Mouse (Mus musculus) heart, postnatal 25 days (tissue): ENCODE measurements around the gene Tec. TPM values are rescaled to one million over a fixed set of nuclear protein-coding genes. Genes with fewer than 3 reads are reported as not detected.
A peak's percentile ranks its signal among the peaks of the same experiment; 100 is the strongest.

Experiments
- DNase-seq: peaks from one replicate; pipeline ENCODE4 v3.0.0; 2022; ENCODE audit warnings: low spot score
- intact Hi-C: fragments of 180-260 bp; cut with DNase I; formaldehyde crosslinking; loops from one replicate; pipeline ENCODE4 v1.15.1; 2025
- total RNA-seq, 2 experiments: library from RNA; stranded (reverse); gene quantifications; 2 replicates each; pipeline ENCODE4 v1.2.3; 2021

Tec gene
- total RNA-seq, 2 experiments from 2014 or later = 13.9 to 15.8 TPM

- intact Hi-C loops = no loop called here
- no peak for DNase-seq
Measured at GRCm38 (mm10) chr5:72856255-72856878, 11.9 kb downstream of the Tec start.

GRCm38 (mm10) chr5:72855685-72856124, 12.6 kb downstream of the Tec start:
- intact Hi-C loops = no loop called here
- peak; percentile 84 for DNase-seq

DNA sequence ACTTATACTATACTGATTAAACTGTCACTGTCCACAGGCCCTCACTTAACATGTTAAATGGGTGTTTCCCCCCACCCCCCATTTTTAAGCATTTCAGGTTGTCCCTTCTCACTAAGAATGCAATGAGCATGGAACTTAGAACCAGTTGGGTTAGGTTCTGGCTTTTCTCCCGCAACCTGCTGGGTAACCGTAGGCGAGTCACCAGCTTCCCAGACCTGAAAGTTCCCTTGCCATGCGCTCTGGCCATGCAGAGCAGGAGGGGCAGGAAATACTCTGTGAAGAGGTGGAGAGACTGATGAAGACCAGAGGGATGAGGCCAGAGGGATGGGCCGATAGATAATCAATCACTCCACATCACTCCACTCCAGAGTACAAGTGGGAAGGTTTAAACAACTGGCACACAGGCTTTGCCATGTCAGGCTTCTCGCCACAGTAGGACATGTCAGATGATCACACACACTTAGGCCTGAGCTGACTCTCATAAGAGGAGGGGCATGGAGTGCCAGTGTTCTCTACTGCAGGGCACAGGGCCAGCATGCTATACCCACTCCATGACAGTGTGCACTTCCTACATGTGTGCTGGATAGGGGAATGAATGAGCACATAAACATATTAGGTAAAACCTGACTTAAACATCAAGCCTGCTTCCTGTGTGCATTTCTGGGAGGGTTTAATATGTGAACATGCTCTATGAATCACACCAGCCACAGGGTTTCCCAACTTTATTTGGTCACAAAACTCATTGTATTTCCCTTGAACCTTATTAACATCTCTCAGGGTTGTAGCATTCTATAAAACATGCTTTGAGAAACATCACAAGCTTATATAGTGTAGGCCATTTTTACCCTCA, 13.9 kb downstream of the Tec start:
- intact Hi-C loops = no loop called here
- no peak for DNase-seq

DNA sequence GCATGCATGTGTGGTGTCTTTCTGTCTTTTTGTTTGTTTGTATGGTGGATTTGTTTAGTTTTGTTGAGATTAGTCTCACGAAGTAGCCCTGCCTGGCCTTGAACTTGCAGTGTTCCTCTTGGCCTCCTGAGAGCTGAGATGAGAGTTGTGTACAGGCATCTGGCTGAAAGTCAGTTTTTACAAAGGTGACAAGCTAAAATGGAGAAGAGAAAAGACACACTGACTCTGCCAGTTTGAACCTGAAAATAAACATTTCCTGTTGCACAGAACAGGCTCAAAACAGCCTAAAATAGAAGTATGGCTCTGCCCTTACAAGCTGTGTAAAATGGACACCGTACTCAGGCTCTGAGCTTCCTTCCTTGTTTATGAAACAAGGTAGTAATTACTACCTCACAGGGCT, 14.9 kb downstream of the Tec start:
- intact Hi-C loops = no loop called here
- DNase-seq = no peak

DNA sequence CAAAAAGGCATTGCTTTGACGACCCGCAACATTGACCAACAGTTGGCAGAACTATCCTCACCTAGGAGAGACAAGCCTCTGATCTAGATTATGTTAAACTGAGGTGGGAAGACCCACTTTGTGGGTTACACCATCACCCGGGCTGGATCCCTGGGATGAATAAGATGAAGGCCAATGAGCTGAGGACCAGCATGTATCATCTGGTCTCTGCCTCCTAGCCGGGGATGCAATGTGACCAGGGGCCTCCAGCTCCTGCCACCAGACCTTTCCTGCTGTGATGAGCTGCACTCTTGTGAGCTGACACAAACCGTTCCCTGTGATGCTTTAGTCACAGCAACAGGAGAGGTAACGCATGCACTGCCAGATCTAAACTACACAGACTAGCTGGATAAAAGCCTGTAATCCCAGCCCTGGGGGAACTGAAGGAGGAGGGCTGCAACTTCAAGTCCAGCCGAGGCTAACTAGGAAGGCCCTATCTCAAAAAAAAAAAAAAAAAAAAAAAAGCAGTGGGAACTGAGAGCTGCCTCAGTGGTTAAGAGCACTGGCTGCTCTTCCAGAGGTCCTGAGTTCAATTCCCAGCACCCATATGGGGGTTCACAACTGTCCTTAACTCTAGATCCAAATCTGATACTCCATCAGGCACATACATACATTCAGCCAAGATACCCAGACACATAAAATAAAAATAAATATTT, 15.8 kb downstream of the Tec start:
- DNase-seq = no peak
- intact Hi-C loops = no loop called here

DNA sequence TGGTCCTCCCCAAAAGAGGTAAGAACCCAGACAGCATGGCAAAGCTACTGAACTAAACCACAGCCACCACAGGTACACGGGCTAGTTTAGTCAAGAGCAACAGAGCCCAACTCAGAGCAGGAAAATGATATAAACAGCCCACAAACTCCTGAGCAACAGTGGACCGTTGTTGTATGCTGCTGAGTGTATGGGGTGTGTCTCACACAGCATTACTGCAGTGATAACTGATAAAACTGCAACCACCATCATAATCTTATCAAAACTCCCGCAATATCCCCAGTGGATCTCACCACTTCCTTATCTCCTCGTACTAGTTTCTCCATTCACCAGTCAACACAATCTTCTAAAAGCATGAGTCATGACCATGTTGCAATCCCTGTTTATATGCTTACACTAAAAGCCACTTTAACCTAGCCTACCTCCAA, 16.6 kb downstream of the Tec start:
- DNase-seq = no peak
- intact Hi-C loops = no loop called here

GRCm38 (mm10) chr5:72850926-72851673, 17.2 kb downstream of the Tec start:
- intact Hi-C loops = no loop called here
- DNase-seq = no peak

DNA sequence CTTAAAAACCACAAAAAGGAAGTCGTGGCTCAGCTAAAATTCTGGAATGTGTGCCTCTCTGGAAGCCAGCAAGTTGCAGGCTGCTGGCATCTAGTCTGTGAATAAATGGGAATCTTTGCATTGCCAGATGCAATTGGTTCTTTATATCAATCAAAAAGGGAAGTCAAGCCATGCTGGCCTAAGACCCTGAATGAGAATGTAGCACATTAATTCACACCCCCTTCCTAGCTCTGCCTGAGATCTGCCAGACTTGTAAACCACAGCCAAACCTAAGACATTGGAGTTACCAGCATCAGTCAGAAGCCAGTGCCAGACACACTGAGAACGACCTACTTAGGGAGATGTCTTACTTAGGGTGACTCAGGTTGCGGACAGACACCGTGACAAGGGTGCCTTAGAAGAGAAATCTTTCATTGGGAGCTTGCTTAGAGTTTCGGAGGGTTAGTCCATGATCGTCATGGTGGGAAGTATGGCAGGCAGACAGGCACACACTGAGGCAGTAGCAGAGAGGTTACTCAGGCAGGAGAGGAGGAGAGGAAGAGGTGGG, 19.3 kb downstream of the Tec start:
- no peak for DNase-seq

GRCm38 (mm10) chr5:72846712-72847111, 21.6 kb downstream of the Tec start:
- intact Hi-C loops = no loop called here
- no peak for DNase-seq

More for the DNA sequence above, 19.3 kb downstream of the Tec start:
- intact Hi-C loops = no loop called here

- no peak for DNase-seq
- intact Hi-C loops = no loop called here
Measured at GRCm38 (mm10) chr5:72845928-72846630, 22.2 kb downstream of the Tec start.

DNA sequence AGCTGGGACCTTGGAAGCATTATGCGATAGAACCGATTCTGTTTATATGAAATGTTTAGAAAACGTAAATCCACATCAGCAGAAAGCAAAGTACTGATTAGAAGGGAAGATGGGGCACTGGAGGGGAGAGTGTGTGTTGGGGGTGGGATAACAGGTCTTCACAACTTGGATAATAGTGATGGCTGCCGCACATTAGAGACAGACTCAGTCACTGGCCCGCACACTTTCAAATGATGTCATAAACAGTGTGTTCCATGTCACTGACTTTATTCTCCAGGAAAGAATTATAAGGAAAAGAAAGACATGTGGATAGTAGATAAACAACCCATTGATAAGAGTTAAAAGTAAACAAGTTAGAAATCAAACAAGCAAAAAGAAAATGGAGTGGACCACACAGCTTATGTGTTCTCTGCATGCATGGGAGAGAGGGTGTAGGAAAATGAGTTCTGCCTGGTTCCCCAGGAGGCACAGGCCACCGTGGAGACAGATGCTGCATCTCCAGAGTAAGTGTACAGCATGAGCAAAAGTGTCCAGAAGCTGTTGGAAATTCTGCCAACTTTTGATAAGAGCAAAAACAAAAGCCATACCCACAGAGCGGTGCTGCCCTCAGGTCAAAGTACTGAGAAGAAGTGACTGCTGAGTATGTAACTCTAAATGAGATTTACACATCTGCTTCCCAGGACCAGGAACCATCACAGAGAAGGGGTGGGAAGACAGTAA, 23.3 kb downstream of the Tec start:
- intact Hi-C loops = no loop called here
- DNase-seq = no peak

DNA sequence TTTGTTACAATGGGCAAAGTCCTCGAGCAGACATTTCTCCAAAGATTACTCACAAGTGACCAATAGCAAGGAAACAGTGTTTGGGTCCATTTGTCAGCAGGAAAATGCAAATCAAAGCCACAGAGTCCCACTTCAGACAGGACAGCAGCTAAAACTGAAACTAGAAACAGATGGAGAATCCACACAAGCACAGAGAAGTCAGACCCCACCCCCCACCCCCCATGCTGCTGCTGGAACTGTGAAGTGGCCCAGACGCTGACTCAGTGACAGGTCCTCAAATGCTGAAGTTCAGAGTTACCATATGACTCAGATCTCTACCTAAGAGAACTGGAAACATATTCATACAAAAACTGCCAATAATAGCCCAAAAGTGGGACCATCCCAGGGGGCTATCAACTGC, 24.0 kb downstream of the Tec start:
- DNase-seq = no peak
- intact Hi-C loops = no loop called here

- intact Hi-C loops = no loop called here
- no peak for DNase-seq
Measured at GRCm38 (mm10) chr5:72839655-72840054, 28.6 kb downstream of the Tec start.

DNA sequence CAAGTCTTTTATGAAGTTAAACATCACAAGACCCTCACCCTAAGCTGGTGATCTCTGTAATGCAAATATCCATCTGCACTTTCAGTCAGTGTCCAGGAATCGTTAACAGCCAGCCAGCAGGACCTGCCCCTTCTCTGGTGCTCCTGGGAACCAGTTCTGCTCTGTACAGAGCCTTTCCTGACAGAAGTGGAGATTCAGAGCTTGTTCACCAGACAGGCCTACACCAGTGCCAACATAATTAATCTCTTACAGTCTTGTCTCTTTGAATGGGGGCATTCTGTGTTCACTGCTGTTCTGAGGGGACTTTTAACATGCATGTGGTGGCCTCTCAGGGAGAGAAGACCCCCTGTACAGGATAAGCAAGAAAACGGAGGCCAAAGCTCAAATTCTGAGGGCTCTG, 29.3 kb downstream of the Tec start:
- DNase-seq = no peak
- intact Hi-C loops = no loop called here

- no peak for DNase-seq
- intact Hi-C loops = no loop called here
Measured at GRCm38 (mm10) chr5:72835656-72836055, 32.6 kb downstream of the Tec start.

- intact Hi-C loops = no loop called here
- DNase-seq = no peak
Measured at GRCm38 (mm10) chr5:72832904-72833765, 35.1 kb downstream of the Tec start.

DNA sequence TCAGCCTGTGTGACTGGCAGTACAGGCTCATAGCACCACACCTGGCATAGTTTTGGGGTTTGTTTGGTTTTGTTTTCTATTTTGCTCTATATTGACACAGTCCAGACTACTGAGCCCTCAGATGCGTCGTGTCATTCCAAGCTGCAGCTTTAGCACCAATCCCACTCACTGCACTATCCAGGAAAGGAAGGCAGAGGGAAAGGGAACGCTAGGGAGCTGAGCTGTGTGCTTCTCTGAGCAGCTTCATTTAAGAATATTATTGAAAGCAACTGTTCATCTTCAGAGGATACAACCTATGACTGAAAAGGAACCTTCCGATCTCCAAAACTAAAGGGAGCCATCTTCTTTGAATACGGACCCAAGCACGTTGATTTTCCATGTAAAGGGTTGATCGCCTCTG, 36.1 kb downstream of the Tec start:
- intact Hi-C loops = no loop called here
- DNase-seq = no peak
